Mouse (Mus musculus): ENCODE data around the gene Dcst2.

Dcst2 gene

GRCm38 (mm10) chr3:89361675-89362074 is at the start of gene Dcst2:
Dcst2 (plus strand) TSS chr3:89361975.
- CTCF ChIA-PET: no interaction called here

- CTCF ChIA-PET: no interaction called here
These were observed 47.4 kb upstream of the Dcst2 start for GRCm38 (mm10) chr3:89314340-89314739.

- CTCF ChIA-PET: interaction anchor here (1.1 kb wide), 1 partner anchor 15 kb away, joined by 3 read pairs; no protein-coding TSS in a partner anchor
These were observed 47.0 kb upstream of the Dcst2 start for GRCm38 (mm10) chr3:89314791-89315190.

- CTCF ChIA-PET: interaction anchor here (1.1 kb wide), 1 partner anchor 16 kb away, joined by 3 read pairs; no protein-coding TSS in a partner anchor
These were observed 46.4 kb upstream of the Dcst2 start for GRCm38 (mm10) chr3:89315195-89315929.

GRCm38 (mm10) chr3:89315930-89316831 is 45.6 kb upstream of the Dcst2 start:
- CTCF ChIA-PET: interaction anchor here (1.1 kb wide), 1 partner anchor 17 kb away, joined by 3 read pairs; no protein-coding TSS in a partner anchor

GRCm38 (mm10) chr3:89316833-89317232 is 44.9 kb upstream of the Dcst2 start:
- CTCF ChIA-PET: interaction anchor here (0.7 kb wide), 1 partner anchor 68 kb away, joined by 5 read pairs; no protein-coding TSS in a partner anchor

GRCm38 (mm10) chr3:89317246-89317645 is 44.5 kb upstream of the Dcst2 start:
- CTCF ChIA-PET: interaction anchor here (0.7 kb wide), 2 partner anchors 68 to 431 kb away, joined by 5 to 13 read pairs; no protein-coding TSS in a partner anchor

- CTCF ChIA-PET: interaction anchor here (0.6 kb wide), 1 partner anchor 175 kb away, joined by 6 read pairs; no protein-coding TSS in a partner anchor
These were observed 43.5 kb upstream of the Dcst2 start for GRCm38 (mm10) chr3:89318316-89318715.

GRCm38 (mm10) chr3:89318971-89319590 is 42.7 kb upstream of the Dcst2 start:
- CTCF ChIA-PET: interaction anchor here (0.6 kb wide), 3 partner anchors 49 to 823 kb away, joined by 3 to 7 read pairs (median 6); partner anchors contain the start of gene Slc50a1

- CTCF ChIA-PET: no interaction called here
These were observed 42.0 kb upstream of the Dcst2 start for GRCm38 (mm10) chr3:89319591-89320350.

GRCm38 (mm10) chr3:89320581-89321182 is 41.1 kb upstream of the Dcst2 start:
- CTCF ChIA-PET: interaction anchor here (0.6 to 0.7 kb wide), 3 partner anchors 22 to 1403 kb away, joined by 3 to 5 read pairs (median 3); no protein-coding TSS in a partner anchor

- CTCF ChIA-PET: interaction anchor here (0.6 to 0.7 kb wide), 4 partner anchors 10 to 1404 kb away, joined by 3 to 5 read pairs (median 4); no protein-coding TSS in a partner anchor
These were observed 40.3 kb upstream of the Dcst2 start for GRCm38 (mm10) chr3:89321183-89322130.

- CTCF ChIA-PET: interaction anchor here (0.6 to 0.7 kb wide), 2 partner anchors 9 to 200 kb away, joined by 4 read pairs; no protein-coding TSS in a partner anchor
These were observed 39.7 kb upstream of the Dcst2 start for GRCm38 (mm10) chr3:89322131-89322500.

GRCm38 (mm10) chr3:89322514-89323165 is 39.1 kb upstream of the Dcst2 start, which contains the start of gene Efna3:
Efna3 (minus strand) TSS chr3:89322965.
- CTCF ChIA-PET: interaction anchor here (0.7 kb wide), 1 partner anchor 200 kb away, joined by 4 read pairs; no protein-coding TSS in a partner anchor

- CTCF ChIA-PET: no interaction called here
These were observed 35.9 kb upstream of the Dcst2 start for GRCm38 (mm10) chr3:89325882-89326281.

- CTCF ChIA-PET: interaction anchor here (0.6 kb wide), 1 partner anchor 12 kb away, joined by 4 read pairs; no protein-coding TSS in a partner anchor
These were observed 34.4 kb upstream of the Dcst2 start for GRCm38 (mm10) chr3:89327371-89327870.

GRCm38 (mm10) chr3:89328623-89329022 is 33.2 kb upstream of the Dcst2 start:
- CTCF ChIA-PET: no interaction called here

GRCm38 (mm10) chr3:89330346-89330745 is 31.4 kb upstream of the Dcst2 start:
- CTCF ChIA-PET: interaction anchor here (0.5 kb wide), 1 partner anchor 400 kb away, joined by 3 read pairs; no protein-coding TSS in a partner anchor

Measured in spleen, embryonic (tissue).